In genomic region chr1:78435967-78436366, GRCm38 (mm10) we compare ENCODE assay signal across 25 mouse cellular contexts. TPM values are rescaled to one million over a fixed set of nuclear protein-coding genes. Genes with fewer than 3 reads are reported as not detected.
DNase-seq lines count a peak whose midpoint lies in the region; ATAC-seq and TF ChIP-seq lines count a peak whose summit lies in the region.
"Had no signal": no experiment of that assay in that cellular context is flagged by ENCODE, and none has a peak within 500 bp of the region (broad histone marks: within the 10 kb centered on the region; RNA-seq: fewer than 3 reads in every experiment).

No protein-coding gene starts in this region.

- H3K27me3 ChIP-seq in kidney, adult 2 months (replicated peaks; ENCODE audit: control insufficient read depth, insufficient read depth, low read length) = no peaks in the 10 kb centered on the region
- no peaks in the 10 kb centered on the region for H3K27me3 ChIP-seq in spleen, adult 2 months (ENCODE audit: control insufficient read depth, insufficient read depth, low read length)
- no peaks in the 10 kb centered on the region for H3K27me3 ChIP-seq in stomach, embryonic 16.5 days (ENCODE audit: control insufficient read depth, insufficient read depth, low read length)
- H3K27me3 ChIP-seq: embryonic facial prominence, embryonic 12.5 days; heart, embryonic 15.5 days; hindbrain, embryonic 15.5 days; limb, embryonic 13.5 days; midbrain, embryonic 12.5 days had no signal

- intact Hi-C loops in left cerebral cortex, postnatal 25 days (cut with DNase I) = no loop called here

- no peak overlapping the region for H3K9ac ChIP-seq in stomach, embryonic 16.5 days (ENCODE audit: low read length)
- H3K9ac ChIP-seq: embryonic facial prominence, embryonic 12.5 days; heart, embryonic 15.5 days; hindbrain, embryonic 15.5 days; limb, embryonic 13.5 days; liver, embryonic 14.5 days; midbrain, embryonic 12.5 days had no signal

- peak; percentile 33; the same call in 1 of the 2 replicates for ATAC-seq in stomach, embryonic 16.5 days (ENCODE audit: insufficient read depth, low FRiP score)
- ATAC-seq in monocyte, adult 5-6 weeks (replicated peaks; ENCODE audit: insufficient number of reproducible peaks, low FRiP score, low TSS enrichment, poor library complexity, severe bottlenecking) = no peak
- ATAC-seq: forebrain, embryonic 14.5 days; intestine, postnatal 0 days; lung, postnatal 0 days had no signal

- no peak for TF ChIP-seq CTCF in kidney, adult 2 months (conservative IDR thresholded peaks at IDR 0.05; ENCODE audit: insufficient read depth, insufficient read length, low read depth, low read length)
- TF ChIP-seq CTCF in spleen, adult 2 months (IDR thresholded peaks at IDR 0.05; ENCODE audit: extremely low read depth, insufficient read depth, insufficient read length, insufficient replicate concordance) = no peak

- 31% methylated on average over 2 of the region's 2 CpGs for WGBS in kidney, adult 2 months
- 50% methylated on average over 2 of the region's 2 CpGs for WGBS in spleen, adult 2 months
- 61% methylated on average over 2 of the region's 2 CpGs for WGBS in stomach, embryonic 16.5 days

- H3K4me2 ChIP-seq in stomach, embryonic 16.5 days (ENCODE audit: low read depth, low read length) = no peak overlapping the region
- H3K4me2 ChIP-seq: embryonic facial prominence, embryonic 12.5 days; heart, embryonic 15.5 days; hindbrain, embryonic 15.5 days; limb, embryonic 13.5 days; midbrain, embryonic 12.5 days had no signal

- H3K27ac ChIP-seq in kidney, adult 2 months (ENCODE audit: insufficient read depth, low read depth, low read length) = peak overlapping the region; percentile 59; the same call in 1 of the 2 replicates
- peak overlapping the region; percentile 63; the same call in 1 of the 2 replicates for H3K27ac ChIP-seq in spleen, adult 2 months (ENCODE audit: insufficient read depth, low read length)
- no peak overlapping the region for H3K27ac ChIP-seq in stomach, embryonic 16.5 days (ENCODE audit: low read length)
- H3K27ac ChIP-seq: embryonic facial prominence, embryonic 12.5 days; heart, adult 2 months; hindbrain, embryonic 15.5 days; limb, embryonic 13.5 days; liver, embryonic 14.5 days; midbrain, embryonic 12.5 days had no signal

- TF ChIP-seq POLR2A in kidney, adult 2 months (IDR thresholded peaks at IDR 0.05; ENCODE audit: low read depth, low read length) = no peak
- TF ChIP-seq POLR2A in spleen, adult 2 months (IDR thresholded peaks at IDR 0.05; ENCODE audit: low read depth, low read length) = no peak

- no peak for DNase-seq in kidney, adult 2 months
- DNase-seq in kidney, postnatal 4 days = no peak
- DNase-seq in spleen, adult 2 months (ENCODE audit: low read depth in 1 of 2, low spot score in 2 of 2) = peak; percentile 27 to 34
- no peak for DNase-seq in spleen, postnatal 14 days (ENCODE audit: low spot score in 2 of 2)
- DNase-seq in brain, adult 2 months (ENCODE audit: low read depth, low spot score) = peak; percentile 42
- DNase-seq in left cerebral cortex, postnatal 25 days (ENCODE audit: low spot score in 2 of 2) = no peak
- DNase-seq: adrenal gland, postnatal 36 days; cerebellum, adult 9-11 months; gastrocnemius, postnatal 10 days; heart, adult 2 months; heart, postnatal 4 days; retina, postnatal 1 day; thymus, postnatal 25 days had no signal

- peaks cover 13% of the 10 kb centered on the region; the same call in 1 of the 2 replicates for H3K4me1 ChIP-seq in kidney, adult 2 months (ENCODE audit: control insufficient read depth, insufficient read depth, low read length)
- peaks cover 11% of the 10 kb centered on the region; the same call in 1 of the 2 replicates for H3K4me1 ChIP-seq in spleen, adult 2 months (ENCODE audit: control insufficient read depth, insufficient read depth, insufficient read length)
- H3K4me1 ChIP-seq in stomach, embryonic 16.5 days (ENCODE audit: control insufficient read depth, insufficient read depth, low read length) = peaks cover 4% of the 10 kb centered on the region
- H3K4me1 ChIP-seq: embryonic facial prominence, embryonic 12.5 days; hindbrain, embryonic 15.5 days; midbrain, embryonic 12.5 days had no signal

- H3K4me3 ChIP-seq in kidney, adult 2 months (ENCODE audit: insufficient read depth, low read depth, low read length) = no peak overlapping the region
- no peak overlapping the region for H3K4me3 ChIP-seq in spleen, adult 2 months (ENCODE audit: extremely low read depth, insufficient read depth, insufficient read length)
- no peak overlapping the region for H3K4me3 ChIP-seq in stomach, embryonic 16.5 days (replicated peaks; ENCODE audit: low read length)
- H3K4me3 ChIP-seq: embryonic facial prominence, embryonic 12.5 days; heart, adult 2 months; heart, embryonic 15.5 days; hindbrain, embryonic 15.5 days; limb, embryonic 13.5 days; midbrain, embryonic 12.5 days had no signal

- H3K36me3 ChIP-seq in kidney, adult 2 months (ENCODE audit: control insufficient read depth, insufficient read depth, low read length) = 0 out of 2 replicates have a peak, but pooled peaks cover 4% of the 10 kb centered on the region
- peaks cover 6% of the 10 kb centered on the region for H3K36me3 ChIP-seq in spleen, adult 2 months (ENCODE audit: control insufficient read depth, insufficient read depth, low read length)
- H3K36me3 ChIP-seq in stomach, embryonic 16.5 days (ENCODE audit: control insufficient read depth, insufficient read depth, low read length) = peaks cover 7% of the 10 kb centered on the region; the same call in 1 of the 2 replicates

- H3K9me3 ChIP-seq in stomach, embryonic 16.5 days (replicated peaks; ENCODE audit: control insufficient read depth, low read length) = no peaks in the 10 kb centered on the region
- H3K9me3 ChIP-seq: embryonic facial prominence, embryonic 12.5 days; G1E; heart, embryonic 15.5 days; hindbrain, embryonic 15.5 days; limb, embryonic 13.5 days; midbrain, embryonic 12.5 days had no signal

RNA-seq across cellular contexts. Expression of gene Farsb, which starts 52.7 kb away (rescaled TPM):
- 19.8 and 23.1 TPM in 2 replicates for polyA plus RNA-seq in kidney, adult 2 months (2012; rRNA removed)
- 6.6 and 8.7 TPM in 2 replicates for polyA plus RNA-seq in spleen, adult 2 months (2012; rRNA removed)
- polyA plus RNA-seq in stomach, embryonic 16.5 days (2015; fragmentation: Nextera tagmentation; extraction: Ambion mirVana) = 144 and 147 TPM in 2 replicates
- total RNA-seq in left cerebral cortex, postnatal 25 days (2021) = 10 to 100 TPM; 59.5 to 64.6 TPM
- 16.5 to 27.7 TPM (median 20.3 TPM) in 3 replicates for total RNA-seq in monocyte, adult 5-6 weeks (2017)

Comparison
In these comparisons a context has a peak if more than half of its experiments do, and no peak if none do; other contexts are left out.
1. DNase-seq: peak in spleen, adult 2 months (2 of 2) and brain, adult 2 months (single experiment); none in kidney, adult 2 months (single experiment), kidney, postnatal 4 days (0 of 2), spleen, postnatal 14 days (0 of 2) and left cerebral cortex, postnatal 25 days (0 of 2).